Mouse (Mus musculus): ENCODE data around the gene Spg20. TPM values are rescaled to one million over a fixed set of nuclear protein-coding genes. Genes with fewer than 3 reads are reported as not detected.

Gene Spg20
- polyA plus RNA-seq (2012; rRNA removed), result 13.8 and 14.8 TPM in 2 replicates

GRCm38 (mm10) chr3:55111935-55112709, at the start of gene Spg20:
Spg20 (plus strand) TSS chr3:55112108.

GRCm38 (mm10) chr3:55137039-55137438, 25.1 kb downstream of the Spg20 start, which contains the start of gene Ccdc169:
Ccdc169 (plus strand) TSS chr3:55137339.

GRCm38 (mm10) chr3:55181766-55182165, 69.9 kb downstream of the Spg20 start, which contains the start of gene Sohlh2:
Sohlh2 (plus strand) TSS chr3:55182028.

Other genes with a start within 250 kb of the Spg20 start
- 0.03 TPM in 1 of 2 replicates, not detected in the other for gene Sertm1, start 196.2 kb upstream of the Spg20 start, polyA plus RNA-seq (2012; rRNA removed)
- 0.28 and 0.46 TPM in 2 replicates for gene Ccna1, start 56.6 kb upstream of the Spg20 start, polyA plus RNA-seq (2012; rRNA removed)
- gene Ccdc169, start 25.2 kb downstream of the Spg20 start, polyA plus RNA-seq (2012; rRNA removed), result not detected in 2 replicates
- 0.70 and 0.77 TPM in 2 replicates for gene Sohlh2, start 69.9 kb downstream of the Spg20 start, polyA plus RNA-seq (2012; rRNA removed)
- gene Dclk1, start 130.3 kb downstream of the Spg20 start, polyA plus RNA-seq (2012; rRNA removed), result 5.1 and 7.8 TPM in 2 replicates